Mouse (Mus musculus): Measurements from ENCODE around the gene Tubd1.

Gene Tubd1

DNA sequence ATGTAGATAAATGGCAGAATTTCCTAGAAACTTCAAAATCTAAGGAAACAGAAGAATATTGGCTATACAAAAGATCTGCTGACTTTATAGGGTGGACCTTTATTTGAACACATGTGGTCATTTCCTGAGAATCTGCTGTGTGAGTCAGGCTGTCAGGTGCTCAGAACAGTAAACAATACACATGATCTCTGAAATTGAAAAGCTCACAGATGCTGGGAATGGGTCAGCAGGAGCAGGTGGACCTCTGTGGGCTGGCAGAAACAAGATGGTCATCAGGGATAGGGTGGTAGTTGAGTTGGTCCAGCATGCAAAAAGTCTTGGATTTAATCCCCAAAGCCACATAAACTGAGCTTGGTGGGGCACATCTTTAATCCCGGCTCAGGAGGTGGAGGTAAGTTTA lies 53.8 kb downstream of the Tubd1 start:
- no peak for DNase-seq (ENCODE audit: low spot score in 2 of 2)

DNA sequence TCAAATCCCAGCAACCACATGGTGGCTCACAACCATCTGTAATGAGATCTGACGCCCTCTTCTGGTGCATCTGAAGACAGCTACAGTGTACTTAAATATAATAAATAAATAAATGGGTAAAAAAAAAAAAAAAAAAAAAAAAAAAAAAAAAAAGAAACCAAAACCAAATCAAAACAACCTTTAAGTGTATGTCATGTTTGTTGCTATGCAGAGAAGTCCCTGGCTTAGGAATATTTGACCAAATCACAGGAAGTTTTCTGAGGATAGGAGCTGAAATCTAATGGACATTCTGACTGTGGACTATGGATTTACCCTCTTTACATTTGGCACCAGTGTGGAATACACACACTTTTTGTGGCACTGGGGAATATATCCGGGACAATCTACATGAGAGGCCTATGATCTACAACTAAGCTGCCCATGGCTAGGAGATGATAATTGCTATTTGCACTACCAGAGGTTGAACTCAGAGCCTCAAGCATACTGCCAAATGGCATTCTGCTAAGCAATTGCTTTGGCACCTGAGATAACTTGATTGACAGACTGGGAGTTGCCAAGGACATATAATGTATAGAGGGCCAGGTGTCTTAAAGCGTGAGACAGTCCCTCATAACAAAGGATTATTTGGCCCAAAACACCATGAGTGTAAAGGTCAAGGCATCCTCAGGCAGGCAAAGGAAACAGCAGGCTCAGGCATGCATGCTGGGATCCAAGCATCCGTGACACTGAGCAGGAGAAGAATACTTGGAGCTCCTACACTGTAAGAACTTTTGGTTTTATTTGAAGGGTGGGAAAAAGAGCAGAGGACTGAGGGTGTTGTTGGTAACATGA lies 54.8 kb downstream of the Tubd1 start:
- no peak for DNase-seq (ENCODE audit: low spot score in 2 of 2)

DNA sequence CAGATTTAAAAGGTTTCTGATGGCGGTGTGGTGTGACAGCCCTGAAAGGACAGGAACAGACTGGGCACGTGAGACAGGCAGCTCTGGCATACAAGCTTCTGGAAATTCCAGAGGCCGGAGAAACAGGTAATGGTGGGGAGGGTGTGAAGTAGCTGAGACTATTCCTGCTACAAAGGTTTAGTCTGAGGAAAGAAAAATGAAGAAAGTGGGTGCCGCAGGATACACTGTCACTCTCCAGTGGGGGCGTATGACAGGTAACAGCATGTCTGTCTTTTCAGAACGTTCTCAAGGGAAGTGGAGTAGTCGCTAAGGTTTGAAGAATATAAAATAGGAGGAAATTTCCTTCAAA lies 55.4 kb downstream of the Tubd1 start:
- DNase-seq (ENCODE audit: low spot score in 2 of 2), result no peak

DNA sequence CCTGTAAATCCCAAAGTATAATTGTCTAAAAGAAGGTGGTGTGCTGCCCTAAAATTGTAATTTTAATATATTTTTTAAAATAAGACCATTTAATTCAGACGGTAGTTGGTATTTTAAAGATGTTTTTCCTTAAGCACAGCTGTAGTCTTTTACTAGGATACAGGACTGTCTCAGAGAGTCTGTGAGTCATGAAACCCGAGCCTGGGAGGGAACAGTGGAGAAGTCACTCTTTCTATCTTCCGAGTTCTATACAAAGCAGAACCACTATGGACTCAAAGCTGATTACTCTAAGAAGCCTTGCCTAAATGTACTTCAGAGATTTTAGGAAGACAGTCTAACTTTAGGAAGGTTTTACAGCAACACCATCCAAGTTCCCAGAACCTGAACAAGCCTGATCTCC lies 57.3 kb downstream of the Tubd1 start:
- no peak for DNase-seq (ENCODE audit: low spot score in 2 of 2)

DNA sequence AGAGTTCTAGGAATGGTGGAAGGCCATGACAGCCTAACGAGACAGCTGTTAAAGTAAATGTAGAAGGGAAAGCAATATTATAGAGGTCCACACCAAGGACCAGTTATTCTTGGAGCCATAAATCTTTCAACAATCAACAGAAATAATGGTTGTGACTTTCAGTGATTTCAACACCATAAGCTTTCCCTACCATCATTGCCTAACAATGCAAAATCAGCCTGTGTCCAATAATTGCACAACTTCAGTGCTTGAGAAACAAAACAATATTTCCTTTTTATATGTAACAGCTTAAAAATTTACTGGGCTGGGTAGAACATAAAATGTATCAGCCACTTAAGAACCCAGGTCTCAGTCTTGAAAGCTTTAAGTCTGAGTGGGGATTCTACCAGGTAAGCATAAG lies 58.9 kb downstream of the Tubd1 start:
- DNase-seq (ENCODE audit: low spot score in 2 of 2), result no peak

DNA sequence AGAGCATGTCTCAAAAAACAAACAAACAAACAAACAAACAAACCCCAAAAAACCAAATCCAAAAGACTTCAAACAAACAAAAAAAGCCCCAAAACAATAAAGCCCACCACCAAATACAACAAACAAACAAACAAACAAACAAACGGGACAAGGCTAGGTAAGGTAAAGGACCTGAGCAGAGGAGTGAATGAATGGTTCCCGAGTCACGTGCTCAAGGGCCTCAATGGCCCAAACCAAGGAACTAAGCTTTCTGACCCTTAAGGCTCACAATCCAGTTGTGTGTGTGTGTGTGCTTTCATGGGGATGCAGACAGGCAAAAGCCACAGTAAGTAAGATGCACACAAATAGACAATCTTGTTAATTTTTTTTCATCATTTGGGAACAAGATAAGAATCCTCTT lies 59.5 kb downstream of the Tubd1 start:
- no peak for DNase-seq (ENCODE audit: low spot score in 2 of 2)

DNA sequence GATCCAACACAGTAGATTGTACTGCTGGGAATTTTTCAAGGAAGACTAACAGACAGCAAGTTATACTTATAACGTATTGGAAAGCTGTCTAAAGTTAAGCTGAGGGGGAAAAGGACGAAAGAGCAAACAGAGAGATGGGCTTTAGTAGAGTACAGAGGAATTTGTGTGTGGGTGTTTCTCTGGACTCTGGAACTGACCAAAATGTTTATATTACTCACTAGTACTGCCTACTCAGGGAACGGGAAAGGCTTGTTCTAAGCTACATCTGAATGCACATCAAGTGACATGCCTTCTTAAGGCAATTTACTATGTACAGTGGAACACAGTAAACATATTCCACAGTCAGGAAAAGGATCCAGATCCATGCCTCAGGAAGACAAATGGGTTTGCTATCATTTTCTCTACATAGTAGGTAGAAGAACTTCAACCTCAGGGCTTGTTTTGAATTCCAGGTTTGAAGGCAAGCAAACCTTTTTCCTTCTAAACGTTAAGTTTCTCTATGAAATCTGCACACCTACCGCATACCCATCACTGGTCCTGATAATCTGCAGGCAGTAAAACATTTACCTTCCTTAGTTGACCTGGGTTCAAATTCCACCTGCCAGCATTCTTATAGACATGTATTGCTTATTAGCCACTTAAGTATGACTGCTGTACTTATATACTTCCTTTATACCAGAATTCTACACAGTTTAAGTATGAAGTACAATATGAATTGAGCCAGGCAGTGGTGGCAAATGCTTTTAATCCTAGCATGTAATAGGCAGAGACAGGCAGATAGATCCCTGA lies 60.1 kb downstream of the Tubd1 start:
- no peak for DNase-seq (ENCODE audit: low spot score in 2 of 2)

DNA sequence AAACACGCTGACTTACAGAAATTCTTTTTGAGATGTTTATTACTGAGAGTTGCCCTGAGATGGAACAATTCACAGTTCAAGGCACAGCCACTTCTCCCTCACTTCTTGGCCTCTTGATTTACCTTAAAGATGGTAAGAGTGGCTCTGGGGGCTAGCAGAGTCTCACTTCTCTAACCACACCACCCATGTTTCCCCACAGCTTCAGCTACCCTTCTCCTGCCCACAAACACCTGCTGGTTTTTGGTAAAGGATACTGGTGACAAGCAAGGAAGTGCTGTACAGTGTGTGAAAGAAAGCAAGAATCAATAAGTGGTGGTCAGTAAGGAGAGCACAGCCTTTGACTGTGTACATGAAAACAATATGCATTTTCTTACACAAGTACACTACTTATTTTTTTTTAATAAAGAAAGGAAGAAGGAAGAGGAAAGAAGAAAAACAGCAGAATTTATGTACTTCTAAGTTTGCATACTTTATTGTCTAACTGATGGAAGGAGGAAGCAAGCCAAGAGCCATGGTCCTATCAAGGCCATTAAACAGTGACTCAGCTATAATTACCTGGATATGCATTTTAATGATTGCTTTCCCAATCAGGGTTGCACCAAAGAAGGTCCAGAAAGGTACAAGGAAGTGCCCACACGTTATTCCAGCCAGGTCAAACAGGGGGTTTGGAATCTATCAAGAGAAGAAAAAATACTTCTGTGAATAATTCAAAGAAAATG lies 62.0 kb downstream of the Tubd1 start:
- no peak for DNase-seq (ENCODE audit: low spot score in 2 of 2)

DNA sequence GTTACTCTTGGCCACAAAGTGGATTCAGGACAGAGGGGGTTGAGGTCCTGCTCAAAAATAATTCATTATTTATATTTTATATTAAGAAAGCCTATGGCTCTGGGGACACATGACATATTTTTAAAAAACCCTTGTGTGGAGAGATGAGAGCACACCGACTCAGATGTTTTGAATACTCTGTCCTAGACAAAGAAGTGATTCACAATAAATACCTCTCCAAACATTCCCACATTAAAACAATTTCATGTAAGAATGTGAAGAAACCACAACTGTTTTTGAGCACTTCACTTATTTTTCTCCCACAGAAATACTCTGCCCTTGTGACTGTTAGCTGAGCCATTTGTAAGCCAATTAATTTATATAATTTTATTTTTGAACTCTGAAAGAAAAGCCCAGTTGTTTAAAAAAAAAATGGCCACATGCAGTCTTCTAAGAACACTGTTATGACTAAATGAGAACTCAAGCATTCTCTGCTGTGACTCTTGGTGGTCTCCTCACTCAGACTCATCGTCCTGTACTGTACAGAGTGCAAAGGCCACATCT lies 63.1 kb downstream of the Tubd1 start:
- no peak for DNase-seq (ENCODE audit: low spot score in 2 of 2)

DNA sequence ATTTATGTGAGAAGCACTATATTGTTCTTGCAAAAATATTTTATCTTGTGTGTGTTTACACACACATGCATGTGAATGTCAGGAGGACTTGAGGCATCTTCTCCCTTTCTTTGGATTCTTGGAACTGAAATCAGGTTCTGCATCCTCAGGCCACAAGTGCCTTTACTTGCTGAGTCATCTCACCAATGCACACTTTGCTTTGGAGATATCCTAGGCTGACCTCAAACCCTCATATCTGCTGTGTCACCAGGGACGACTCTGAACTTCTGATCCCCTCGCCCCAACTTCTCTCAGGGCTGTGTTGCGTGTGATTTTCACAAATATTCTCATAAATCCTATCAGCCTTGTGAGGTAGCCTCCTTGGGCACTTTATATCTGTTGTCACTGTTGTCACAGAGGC lies 65.4 kb downstream of the Tubd1 start:
- no peak for DNase-seq (ENCODE audit: low spot score in 2 of 2)

DNA sequence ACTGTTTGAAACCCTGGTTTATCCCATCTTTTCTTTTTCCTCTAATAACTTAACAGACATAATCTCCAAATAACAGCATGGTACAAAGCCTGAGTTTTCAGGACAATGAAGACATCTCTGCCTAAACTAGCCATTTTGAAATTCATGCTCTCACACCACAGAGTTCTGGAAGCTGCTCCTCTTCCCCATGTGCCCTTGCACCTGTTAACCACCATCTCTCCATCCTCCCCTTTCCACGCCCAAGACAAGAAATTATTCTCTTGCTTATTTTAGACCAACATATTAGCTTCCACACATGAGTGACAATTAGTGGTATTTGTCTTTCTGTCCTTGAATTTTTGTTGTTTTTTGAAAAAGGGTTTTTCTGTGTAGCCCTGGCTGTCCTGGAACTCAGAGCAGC lies 67.2 kb downstream of the Tubd1 start:
- DNase-seq (ENCODE audit: low spot score in 2 of 2), result no peak

DNA sequence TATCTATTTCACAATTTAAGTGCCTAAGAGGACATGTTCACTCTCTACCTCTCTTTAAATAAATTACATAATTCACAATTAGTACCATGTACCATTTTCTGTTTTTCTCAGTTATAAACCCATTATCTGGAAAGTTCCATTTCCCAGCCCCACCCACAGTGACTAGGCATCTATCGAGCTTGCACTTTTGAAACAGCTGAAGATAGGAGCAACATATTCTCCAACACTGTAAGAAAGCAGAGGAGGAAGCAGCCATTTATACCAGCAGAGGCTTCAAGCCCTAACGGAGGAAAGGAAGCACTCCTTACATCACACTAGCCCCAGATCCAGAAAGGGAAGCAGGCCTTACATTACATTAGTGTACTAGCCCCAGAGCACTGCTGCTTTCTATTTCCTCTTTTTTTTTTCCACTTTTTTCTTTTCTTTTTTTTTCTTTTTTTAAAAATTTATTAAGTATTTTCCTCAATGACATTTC lies 69.3 kb downstream of the Tubd1 start:
- no peak for DNase-seq (ENCODE audit: low spot score in 2 of 2)

DNA sequence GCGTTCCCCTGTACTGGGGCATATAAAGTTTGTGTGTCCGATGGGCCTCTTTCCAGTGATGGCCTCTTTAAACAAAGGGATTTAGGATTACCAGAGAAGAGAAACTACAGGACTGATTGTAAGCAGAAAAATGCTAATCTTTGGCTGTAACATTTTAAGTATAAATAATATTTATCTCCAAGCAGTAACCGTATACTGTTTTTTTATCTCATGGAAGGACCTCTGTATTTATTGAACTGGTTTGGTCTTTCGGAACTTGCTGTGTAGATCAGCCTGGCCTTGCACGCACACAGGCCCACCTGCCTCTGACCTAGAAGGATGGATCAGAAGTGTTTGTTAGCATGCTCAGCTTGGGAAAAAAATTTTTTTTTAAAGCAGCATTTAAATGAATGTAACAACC lies 69.8 kb downstream of the Tubd1 start:
- no peak for DNase-seq (ENCODE audit: low spot score in 2 of 2)

Data from frontal cortex, postnatal 25 days (tissue).